Mouse (Mus musculus): ENCODE measurements at regions not wholly inside any gene's neighbourhood (a gene's known extent, or its start where the extent isn't known, plus 50 kb on each side); places are given as distances from the start of the nearest gene placed in this dataset.

DNA sequence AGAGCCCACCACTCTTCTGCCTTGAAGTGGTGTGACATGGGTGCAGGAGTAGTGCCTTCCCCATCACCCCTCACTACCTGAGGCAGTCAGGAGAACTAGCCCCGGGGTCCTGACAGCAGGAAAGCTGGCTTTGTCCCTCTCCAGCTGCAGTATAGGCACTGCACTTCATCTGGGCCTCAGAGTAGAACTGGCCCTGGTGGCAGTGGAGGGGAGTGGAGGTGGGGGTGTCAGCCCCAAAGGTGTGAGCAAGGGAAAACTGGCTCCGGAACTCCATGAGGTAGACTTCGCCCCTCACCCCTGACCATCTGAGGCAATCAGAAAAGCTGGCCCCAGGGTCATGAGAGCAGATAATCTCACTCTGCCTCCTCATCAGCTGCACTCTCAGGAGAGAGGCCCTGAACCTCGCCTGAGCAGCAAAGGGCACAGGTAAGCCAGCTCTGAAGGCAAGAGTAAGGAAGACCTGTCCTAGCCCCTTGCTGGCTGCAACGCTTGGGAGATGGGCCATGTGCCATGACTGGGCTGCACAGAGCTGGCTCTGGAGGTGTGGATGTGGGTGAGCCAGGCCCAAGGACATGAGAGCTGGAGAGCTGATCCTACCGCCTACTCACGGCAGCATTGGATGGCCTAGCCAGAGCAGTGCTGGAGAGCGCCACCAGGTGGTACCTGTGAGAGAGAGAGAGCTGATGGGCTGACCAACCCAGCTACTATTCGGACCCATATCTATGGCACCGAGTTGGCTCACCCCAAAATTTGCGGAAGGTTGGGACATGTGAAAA lies 377.0 kb upstream of the B3galt2 start:
- TF ChIP-seq CTCF (IDR thresholded peaks at IDR 0.05; ENCODE audit: borderline replicate concordance, insufficient read depth, low read depth, low read length) (no peak), POLR2A (IDR thresholded peaks at IDR 0.05; ENCODE audit: borderline replicate concordance, insufficient read depth, low read length) (no peak)

Measured in cerebellum, adult 2 months (tissue).